Mouse (Mus musculus): Measurements from ENCODE around the gene Olfr1445.

Gene Olfr1445

GRCm38 (mm10) chr19:12883555-12883954 is at the start of gene Olfr1445:
Olfr1445 (plus strand) TSS chr19:12883855.
- no peak for DNase-seq

GRCm38 (mm10) chr19:12838507-12838906 is 45.1 kb upstream of the Olfr1445 start:
- no peak for DNase-seq

GRCm38 (mm10) chr19:12846382-12846781 is 37.3 kb upstream of the Olfr1445 start, which contains the start of gene Gm5244:
Gm5244 (plus strand) TSS chr19:12846682.
- no peak for DNase-seq

- DNase-seq: no peak
Measured at GRCm38 (mm10) chr19:12856983-12857382, 26.7 kb upstream of the Olfr1445 start, which contains the start of gene Olfr1444. Olfr1444 (plus strand) TSS chr19:12857283.

GRCm38 (mm10) chr19:12893424-12893823 is 9.8 kb downstream of the Olfr1445 start, which contains the start of gene Olfr1446:
Olfr1446 (minus strand) TSS chr19:12893524.
- no peak for DNase-seq

GRCm38 (mm10) chr19:12903643-12904042 is 20.0 kb downstream of the Olfr1445 start, which contains the start of gene Olfr1447:
Olfr1447 (minus strand) TSS chr19:12903743.
- DNase-seq: no peak

- no peak for DNase-seq
Measured at GRCm38 (mm10) chr19:12924319-12924718, 40.7 kb downstream of the Olfr1445 start, which contains the start of gene Olfr1448. Olfr1448 (minus strand) TSS chr19:12924419.

- no peak for DNase-seq
Measured at GRCm38 (mm10) chr19:12930540-12930939, 46.9 kb downstream of the Olfr1445 start, which contains the start of gene Olfr1449. Olfr1449 (plus strand) TSS chr19:12930840.
